Mouse (Mus musculus) CD8-positive naive resting alpha-beta T cell, adult 57 days (primary cell): ENCODE results near the gene 1700034I23Rik. TPM values are rescaled to one million over a fixed set of nuclear protein-coding genes. Genes with fewer than 3 reads are reported as not detected.

Source experiments
- total RNA-seq: library from RNA; stranded (reverse); gene quantifications from one replicate; pipeline ENCODE4 v1.2.4, GENCODE M21; 2023

1700034I23Rik gene
- total RNA-seq: not detected

DNA sequence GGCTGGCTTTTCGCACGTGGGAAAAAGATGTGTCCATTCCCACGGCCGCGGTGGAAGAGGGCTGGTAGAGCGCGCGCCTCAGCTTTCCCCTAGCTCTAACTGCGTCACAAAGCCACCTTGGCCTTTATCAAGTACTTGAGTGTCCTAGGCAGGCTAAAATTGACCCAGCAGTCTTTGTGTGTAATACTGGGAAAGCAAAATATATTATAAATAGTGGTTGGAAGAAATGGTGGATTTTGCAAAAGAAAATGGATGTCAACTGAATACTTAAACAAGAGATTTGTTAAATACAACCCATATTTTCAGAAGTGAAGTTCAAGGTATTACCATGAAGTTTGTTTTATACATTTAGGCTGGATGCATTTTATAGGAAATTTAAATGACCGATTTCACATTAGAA lies at the start of gene 1700034I23Rik:
Gene 1700034I23Rik, minus strand, starts transcription at position 101 of the 400 bp plus-strand sequence.

GRCm38 (mm10) chr3:40949170-40949902 lies 47.0 kb upstream of the 1700034I23Rik start, which contains the start of gene Larp1b:
Gene Larp1b (plus strand): TSS chr3:40949828.

Other genes starting within 250 kb of the 1700034I23Rik start
- gene Slc25a31, start 193.7 kb downstream of the 1700034I23Rik start, total RNA-seq: 0.24 TPM
- 24.7 TPM for gene Hspa4l, start 158.0 kb downstream of the 1700034I23Rik start, total RNA-seq
- gene Plk4, start 102.5 kb downstream of the 1700034I23Rik start, total RNA-seq: 16.6 TPM
- gene Mfsd8, start 55.7 kb downstream of the 1700034I23Rik start, total RNA-seq: 16.2 TPM
- 14.7 TPM for gene Abhd18, start 55.6 kb downstream of the 1700034I23Rik start, total RNA-seq
- gene Larp1b, start 47.3 kb upstream of the 1700034I23Rik start, total RNA-seq: 18.6 TPM
- gene Pgrmc2, start 180.5 kb upstream of the 1700034I23Rik start, total RNA-seq: 23.3 TPM